Mouse (Mus musculus): Measurements from ENCODE around the gene Usp28.
A peak's percentile ranks its signal among the peaks of the same experiment; 100 is the strongest.

The Usp28 gene

DNA sequence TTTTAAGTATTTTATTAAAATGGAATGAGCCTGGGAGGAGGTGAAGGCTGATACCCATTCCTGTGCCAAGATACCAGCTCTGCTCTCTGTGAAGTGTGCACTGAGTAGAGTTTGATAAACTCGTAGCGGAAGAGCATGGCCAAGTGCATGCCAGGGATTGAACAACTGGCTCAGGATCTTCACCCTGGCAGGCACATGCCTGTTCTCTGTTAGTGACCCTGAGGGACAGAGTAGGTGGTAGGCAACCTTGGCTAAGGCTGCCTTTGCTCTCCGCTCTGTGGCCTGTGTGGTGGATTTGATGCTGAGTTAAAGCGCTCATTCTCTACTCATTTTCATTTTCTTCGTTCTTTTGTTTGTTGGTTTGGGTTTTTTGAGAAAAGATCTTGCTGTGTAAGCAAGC, 36.1 kb downstream of the Usp28 start:
- DNase-seq (ENCODE audit: low read depth, low spot score): no peak

- DNase-seq (ENCODE audit: low read depth, low spot score): peak; percentile 91
Measured at GRCm38 (mm10) chr9:49023956-49024355, 38.8 kb downstream of the Usp28 start.

- DNase-seq (ENCODE audit: low read depth, low spot score): peak; percentile 80
Measured at GRCm38 (mm10) chr9:49024529-49024928, 39.4 kb downstream of the Usp28 start.

DNA sequence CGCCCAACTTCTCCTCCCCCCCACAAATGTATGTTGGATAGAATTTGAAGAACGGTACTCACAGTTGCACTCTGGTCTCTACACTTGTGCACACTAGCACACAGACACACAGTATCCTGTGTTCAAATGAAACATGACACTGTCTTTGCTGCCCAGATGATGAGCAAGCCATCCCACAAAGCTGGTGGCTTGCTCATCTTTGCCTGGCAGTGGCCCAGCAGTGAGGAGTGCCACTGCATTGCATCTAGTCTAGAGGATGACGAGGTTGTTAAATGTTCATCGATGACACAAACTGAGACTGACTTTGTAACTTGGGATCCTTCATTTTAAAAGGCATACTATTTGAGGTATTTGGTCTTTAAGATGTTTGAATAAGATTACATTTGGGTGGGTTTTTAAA, 49.6 kb downstream of the Usp28 start:
- DNase-seq (ENCODE audit: low read depth, low spot score): no peak

DNA sequence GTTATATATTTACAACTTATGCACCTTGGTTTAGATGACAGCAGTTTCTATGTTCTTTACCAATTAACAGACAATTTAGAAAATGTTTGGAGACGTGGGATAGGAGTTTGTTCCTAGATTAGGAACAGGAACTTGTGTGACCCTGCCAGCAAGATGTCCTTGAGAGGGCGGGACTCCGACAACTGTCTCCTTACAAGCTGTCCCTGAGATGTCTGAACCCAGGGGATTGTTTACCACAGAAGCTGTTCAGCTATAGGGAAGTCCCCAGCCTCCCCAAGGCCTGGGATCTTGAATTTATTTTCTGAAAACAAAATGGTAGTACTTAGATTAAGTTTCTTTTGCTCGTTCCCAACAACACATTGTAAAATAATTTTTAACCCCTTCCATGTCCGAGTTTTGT, 65.7 kb downstream of the Usp28 start:
- DNase-seq (ENCODE audit: low read depth, low spot score): peak; percentile 25

DNA sequence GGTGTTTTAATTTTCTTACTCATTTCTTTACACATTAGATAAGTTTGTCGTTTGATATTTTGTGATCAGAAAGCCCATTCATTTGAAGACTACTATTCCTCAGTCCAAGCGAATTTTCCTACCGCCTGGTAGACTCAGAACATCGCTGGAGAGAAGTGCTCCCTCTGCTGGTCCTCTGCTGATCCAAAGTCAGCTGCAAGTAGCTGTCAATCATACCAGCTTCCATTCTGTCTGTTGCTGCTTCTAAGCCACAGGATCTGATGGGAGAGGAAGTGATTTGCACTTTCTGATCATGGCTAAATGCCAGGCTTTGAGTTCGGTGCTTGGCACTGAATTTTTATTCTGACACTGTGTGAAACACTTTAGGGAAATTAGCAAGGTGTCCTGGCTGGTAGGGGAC, 66.2 kb downstream of the Usp28 start:
- DNase-seq (ENCODE audit: low read depth, low spot score): peak; percentile 80

DNA sequence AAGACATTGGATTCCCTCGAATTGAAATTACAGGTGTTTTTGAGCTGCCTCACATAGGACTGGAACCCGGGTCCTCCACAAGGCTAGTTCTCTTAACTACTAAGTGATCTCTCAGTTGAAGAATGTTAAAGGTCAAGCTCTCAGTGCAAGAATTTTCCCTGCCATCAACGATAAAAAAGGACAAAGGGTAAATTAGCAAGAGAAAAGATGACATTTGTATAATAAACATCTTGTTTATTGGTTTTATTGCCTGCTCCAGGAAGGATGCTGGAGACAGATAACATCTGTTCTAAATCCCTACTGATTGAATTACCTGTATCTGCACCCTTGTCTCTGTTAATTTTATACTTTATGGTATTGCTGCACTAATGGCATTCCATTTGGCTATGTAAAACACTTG, 68.9 kb downstream of the Usp28 start:
- DNase-seq (ENCODE audit: low read depth, low spot score): peak; percentile 82

DNA sequence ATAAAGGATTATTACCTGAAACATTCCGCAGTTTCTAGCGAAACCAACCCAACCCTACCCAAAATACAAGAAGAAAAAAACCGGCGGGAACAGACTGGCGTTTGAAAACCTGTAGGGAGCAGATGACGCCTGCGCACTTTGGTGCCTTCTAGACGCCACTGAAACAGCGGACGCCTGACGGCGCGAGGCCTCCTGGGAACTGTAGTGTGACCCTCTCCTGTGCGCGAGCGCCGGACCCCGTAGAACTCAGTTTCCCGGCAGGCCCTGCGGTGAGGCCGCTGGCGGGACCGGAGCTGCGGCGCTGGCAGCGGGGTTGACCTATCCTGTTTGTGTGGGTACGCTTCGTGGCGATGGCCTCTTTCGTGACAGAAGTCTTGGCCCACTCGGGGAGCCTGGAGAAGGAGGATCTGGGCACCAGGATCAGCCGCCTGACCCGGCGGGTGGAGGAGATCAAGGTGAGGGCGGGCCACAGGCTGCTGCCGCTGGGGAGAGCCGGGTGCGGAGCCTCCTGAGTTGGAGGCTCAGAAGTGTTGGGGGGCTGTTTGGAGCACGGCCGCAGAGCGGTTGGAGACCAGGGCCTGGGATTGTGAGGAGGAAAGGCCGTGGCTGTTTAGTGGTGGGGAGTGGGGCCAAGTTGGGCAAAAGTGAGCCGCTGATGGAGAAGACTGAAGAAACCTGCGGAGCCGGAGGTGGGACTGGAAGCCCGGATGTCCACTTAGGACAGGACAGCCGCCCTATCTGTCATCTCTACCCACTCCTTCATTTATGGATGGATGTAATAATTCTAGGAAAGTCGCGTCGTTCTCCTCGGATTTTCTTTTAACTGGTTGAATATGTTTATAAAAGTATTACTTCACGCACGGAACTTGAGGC, 70.4 kb downstream of the Usp28 start, which contains the start of gene Zw10:
TSS of gene Zw10 (plus strand) at position 281 of the 873 bp plus-strand sequence.
- DNase-seq (ENCODE audit: low read depth, low spot score): peak; percentile 98

GRCm38 (mm10) chr9:49076847-49077246, 91.7 kb downstream of the Usp28 start:
- DNase-seq (ENCODE audit: low read depth, low spot score): no peak

GRCm38 (mm10) chr9:49081107-49081506, 95.9 kb downstream of the Usp28 start, which contains the start of gene Tmprss5:
Gene Tmprss5, plus strand, starts transcription at chr9:49081260.
- no peak for DNase-seq (ENCODE audit: low read depth, low spot score)

DNA sequence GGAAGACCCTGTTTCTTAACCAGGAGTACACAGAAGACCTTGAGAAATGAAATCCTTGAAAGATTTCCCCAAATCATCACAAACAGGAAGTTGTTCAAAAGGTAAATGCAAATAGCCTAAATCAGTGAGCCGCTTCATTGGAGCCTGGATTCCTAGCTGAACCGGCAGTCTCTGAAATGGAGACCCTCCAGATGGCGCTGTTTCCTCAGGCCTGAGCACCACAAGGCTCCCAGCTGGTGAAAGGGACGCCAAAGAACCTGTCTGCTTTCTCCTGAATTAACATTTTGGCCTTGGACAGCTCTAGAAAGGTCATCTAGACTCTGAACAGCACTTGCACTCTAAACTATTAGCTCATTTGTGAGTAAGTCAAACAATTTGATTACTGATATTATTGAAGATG, 96.4 kb downstream of the Usp28 start:
- DNase-seq (ENCODE audit: low read depth, low spot score): peak; percentile 86

GRCm38 (mm10) chr9:49087317-49087716, 102.1 kb downstream of the Usp28 start:
- DNase-seq (ENCODE audit: low read depth, low spot score): no peak

Data from ZHBTc4 (cell line).